14 mouse cellular contexts compared by ENCODE assay signal in genomic region chr10:5068676-5069265, GRCm38 (mm10). TPM values are rescaled to one million over a fixed set of nuclear protein-coding genes. Genes with fewer than 3 reads are reported as not detected.
DNase-seq lines count a peak whose midpoint lies in the region; ATAC-seq and TF ChIP-seq lines count a peak whose summit lies in the region.
"Had no signal": no experiment of that assay in that cellular context is flagged by ENCODE, and none has a peak within 500 bp of the region (broad histone marks: within the 10 kb centered on the region; RNA-seq: fewer than 3 reads in every experiment).

Gene Gm10097 (plus strand): TSS chr10:5069192.

- H3K9ac ChIP-seq in intestine, embryonic 16.5 days (ENCODE audit: low read depth, low read length) = no peak within 1 kb of the TSS
- no peak within 1 kb of the TSS for H3K9ac ChIP-seq in intestine, embryonic 15.5 days
- H3K9ac ChIP-seq: forebrain, embryonic 12.5 days had no signal

- no peaks in the 10 kb centered on the region for H3K4me1 ChIP-seq in intestine, embryonic 16.5 days (ENCODE audit: control insufficient read depth, insufficient read depth, low read length)
- H3K4me1 ChIP-seq in intestine, embryonic 15.5 days (replicated peaks) = no peaks in the 10 kb centered on the region
- peaks cover 7% of the 10 kb centered on the region; the same call in 1 of the 2 replicates for H3K4me1 ChIP-seq in heart, embryonic 10.5 days
- peaks cover 4% of the 10 kb centered on the region; the same call in 1 of the 2 replicates for H3K4me1 ChIP-seq in olfactory bulb, adult 2 months (ENCODE audit: control insufficient read depth, insufficient read depth, low read length)
- H3K4me1 ChIP-seq: forebrain, embryonic 12.5 days had no signal

- no peak for TF ChIP-seq POLR2A in olfactory bulb, adult 2 months (IDR thresholded peaks at IDR 0.05; ENCODE audit: insufficient read depth, low read depth, low read length)

- peak; percentile 34 for DNase-seq in cerebellum, adult 8-10 months
- no peak for DNase-seq in heart, embryonic 10.5 days (ENCODE audit: low spot score)
- DNase-seq in urinary bladder, postnatal 14 days (ENCODE audit: low spot score) = no peak
- DNase-seq in urinary bladder, postnatal 10 days (ENCODE audit: low spot score) = no peak
- DNase-seq in thymus, postnatal 14 days = no peak
- DNase-seq: adrenal gland, postnatal 25 days; thymus, postnatal 36 days had no signal

- H3K9me3 ChIP-seq in intestine, embryonic 16.5 days (ENCODE audit: control insufficient read depth, low read length) = no peaks in the 10 kb centered on the region
- no peaks in the 10 kb centered on the region for H3K9me3 ChIP-seq in intestine, embryonic 15.5 days
- H3K9me3 ChIP-seq in heart, embryonic 10.5 days = no peaks in the 10 kb centered on the region
- H3K9me3 ChIP-seq: forebrain, embryonic 12.5 days had no signal

- H3K27ac ChIP-seq in intestine, embryonic 16.5 days (ENCODE audit: low read length) = peak within 1 kb of the TSS; percentile 23; the same call in 1 of the 2 replicates
- no peak within 1 kb of the TSS for H3K27ac ChIP-seq in intestine, embryonic 15.5 days
- H3K27ac ChIP-seq in heart, embryonic 10.5 days = peak within 1 kb of the TSS; percentile 79
- H3K27ac ChIP-seq in olfactory bulb, adult 2 months (ENCODE audit: insufficient read depth, low read depth, low read length) = 0 out of 2 replicates have a peak within 1 kb of the TSS, but pooled peaks have one; percentile 5
- H3K27ac ChIP-seq: forebrain, embryonic 12.5 days had no signal

- H3K4me3 ChIP-seq in intestine, embryonic 16.5 days (ENCODE audit: low read length) = no peak within 1 kb of the TSS
- no peak within 1 kb of the TSS for H3K4me3 ChIP-seq in intestine, embryonic 15.5 days (replicated peaks)
- H3K4me3 ChIP-seq in heart, embryonic 10.5 days = no peak within 1 kb of the TSS; the same call in 1 of the 2 replicates
- H3K4me3 ChIP-seq in olfactory bulb, adult 2 months (ENCODE audit: insufficient read depth, low read depth, low read length) = no peak within 1 kb of the TSS
- H3K4me3 ChIP-seq: forebrain, embryonic 12.5 days had no signal

- WGBS in intestine, embryonic 16.5 days = 88% methylated on average over 14 of the region's 14 CpGs
- 86% methylated on average over 14 of the region's 14 CpGs for WGBS in intestine, embryonic 15.5 days
- 57% methylated on average over 14 of the region's 14 CpGs for WGBS in heart, embryonic 10.5 days
- WGBS in olfactory bulb, adult 2 months = 71% methylated on average over 14 of the region's 14 CpGs

- no peak within 1 kb of the TSS for H3K4me2 ChIP-seq in intestine, embryonic 16.5 days (ENCODE audit: low read depth, low read length)
- no peak within 1 kb of the TSS for H3K4me2 ChIP-seq in intestine, embryonic 15.5 days (replicated peaks)
- H3K4me2 ChIP-seq: forebrain, embryonic 12.5 days had no signal

- no peaks in the 10 kb centered on the region; the same call in 1 of the 2 replicates for H3K36me3 ChIP-seq in intestine, embryonic 16.5 days (ENCODE audit: control insufficient read depth, insufficient read depth, low read length)
- H3K36me3 ChIP-seq in intestine, embryonic 15.5 days = no peaks in the 10 kb centered on the region
- H3K36me3 ChIP-seq in heart, embryonic 10.5 days = peaks cover 13% of the 10 kb centered on the region; the same call in 1 of the 2 replicates
- H3K36me3 ChIP-seq: forebrain, embryonic 12.5 days had no signal

- no peak for TF ChIP-seq CTCF in olfactory bulb, adult 2 months (IDR thresholded peaks at IDR 0.05; ENCODE audit: insufficient read depth, low read depth, low read length)

- no peaks in the 10 kb centered on the region for H3K27me3 ChIP-seq in intestine, embryonic 16.5 days (replicated peaks; ENCODE audit: control insufficient read depth, insufficient read depth, low read length)
- H3K27me3 ChIP-seq in intestine, embryonic 15.5 days (replicated peaks) = no peaks in the 10 kb centered on the region
- H3K27me3 ChIP-seq in heart, embryonic 10.5 days (ENCODE audit: insufficient read depth, poor library complexity, severe bottlenecking) = no peaks in the 10 kb centered on the region
- H3K27me3 ChIP-seq: forebrain, embryonic 12.5 days had no signal

- ATAC-seq in intestine, embryonic 16.5 days = no peak
- ATAC-seq in intestine, embryonic 15.5 days = no peak

RNA-seq across cellular contexts. Expression of gene Gm10097, which starts in this region (rescaled TPM):
- polyA plus RNA-seq in intestine, embryonic 16.5 days (2015; fragmentation: Nextera tagmentation; extraction: Ambion mirVana) = 0.06 and 0.09 TPM in 2 replicates
- polyA plus RNA-seq in intestine, embryonic 15.5 days (2015; fragmentation: Nextera tagmentation; extraction: Ambion mirVana) = 0.05 and 0.13 TPM in 2 replicates
- 0.18 and 0.25 TPM in 2 replicates for polyA plus RNA-seq in heart, embryonic 10.5 days (2016; fragmentation: Nextera tagmentation; extraction: Ambion mirVana)
- polyA plus RNA-seq in olfactory bulb, adult 2 months (2012; ENCODE audit: insufficient read depth, insufficient read length, low replicate concordance, missing spikeins) = not detected in 2 replicates
- polyA plus RNA-seq: large intestine, adult 2 months; liver, adult 2 months; macrophage had no signal
